Mouse (Mus musculus): ENCODE measurements at regions not wholly inside any gene's neighbourhood (a gene's known extent, or its start where the extent isn't known, plus 50 kb on each side); places are given as distances from the start of the nearest gene placed in this dataset.

DNA sequence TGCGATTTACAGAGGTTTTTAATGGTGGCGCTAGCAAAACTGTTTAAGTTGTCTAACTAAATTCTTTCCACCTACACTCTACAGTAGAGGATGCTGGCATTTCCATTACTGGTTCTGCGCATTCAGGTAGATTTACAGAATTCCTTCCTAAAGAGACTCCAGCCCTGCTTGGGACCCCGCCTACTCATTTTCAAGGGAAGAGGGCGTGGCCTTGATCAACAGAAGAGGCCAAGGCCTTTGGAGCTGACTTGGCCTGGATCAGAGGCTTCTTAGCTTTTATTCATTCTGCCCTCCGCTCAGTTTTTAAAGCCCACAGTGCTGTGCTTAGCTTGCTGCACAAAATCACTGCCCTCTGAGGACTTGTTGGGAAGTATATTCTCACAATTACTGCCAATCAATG is 364.8 kb downstream of the Nkx6-1 start:
- no peak for DNase-seq
- intact Hi-C loops (cut with DNase I) = no loop called here

- DNase-seq = peak; percentile 44
- intact Hi-C loops (cut with DNase I) = no loop called here
Measured at GRCm38 (mm10) chr5:101298411-101298810, 366.4 kb downstream of the Nkx6-1 start.

DNA sequence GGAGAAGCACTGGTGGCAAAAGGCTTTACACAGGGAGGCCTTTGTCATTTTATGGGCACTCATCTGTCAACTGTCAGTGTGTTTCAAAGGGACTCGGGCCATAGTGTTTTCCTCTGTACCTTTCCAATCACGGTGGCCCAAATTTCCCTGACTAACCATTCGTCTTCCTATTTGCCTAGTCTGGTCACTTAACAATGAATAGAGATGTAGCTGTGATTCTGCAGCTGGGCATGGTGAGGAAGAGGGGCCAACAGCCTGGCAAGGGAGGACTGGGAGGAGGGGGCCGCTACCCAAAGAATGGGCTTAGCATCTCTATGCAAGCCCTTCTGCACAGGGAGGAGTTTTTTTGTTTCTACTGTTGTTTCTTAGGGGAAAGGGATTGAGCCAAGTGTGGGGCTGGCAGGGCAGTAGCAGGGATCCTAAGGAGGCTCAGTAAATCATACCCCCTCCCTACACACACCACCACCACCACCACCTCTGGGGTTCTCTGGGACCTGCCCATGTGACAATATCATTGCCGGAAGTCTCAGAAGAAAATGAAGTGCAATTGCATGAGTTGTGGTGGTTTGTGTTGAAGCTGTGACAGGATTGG is 367.2 kb downstream of the Nkx6-1 start:
- no peak for DNase-seq

GRCm38 (mm10) chr5:101295941-101296340 is 368.9 kb downstream of the Nkx6-1 start:
- intact Hi-C loops (cut with DNase I) = no loop called here
- peak; percentile 76 for DNase-seq

More for the DNA sequence above, 367.2 kb downstream of the Nkx6-1 start:
- intact Hi-C loops (cut with DNase I) = no loop called here

DNA sequence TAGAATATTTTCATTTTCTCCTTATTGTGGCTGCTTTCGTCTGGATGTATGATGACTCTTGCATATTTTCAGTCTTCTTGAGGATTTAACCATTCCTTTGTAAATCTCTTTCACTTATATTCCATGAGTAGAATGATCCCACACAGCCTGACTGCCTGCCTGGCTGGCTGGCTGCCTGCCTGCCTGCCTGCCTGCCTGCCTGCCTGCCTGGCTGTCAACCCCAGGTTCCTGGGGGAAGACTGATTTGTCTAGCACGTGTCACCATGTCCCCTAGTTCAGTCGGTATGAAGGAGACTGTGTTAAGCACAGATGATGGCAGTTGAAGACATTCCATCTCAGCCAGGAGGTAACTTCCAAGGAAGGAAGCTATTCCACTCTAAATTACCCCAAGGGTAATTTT is 370.8 kb downstream of the Nkx6-1 start:
- intact Hi-C loops (cut with DNase I) = no loop called here

GRCm38 (mm10) chr5:101288358-101288757 is 376.4 kb downstream of the Nkx6-1 start:
- intact Hi-C loops (cut with DNase I) = no loop called here
- DNase-seq = peak; percentile 42

More for the DNA sequence above, 370.8 kb downstream of the Nkx6-1 start:
- DNase-seq = no peak

GRCm38 (mm10) chr5:101285941-101286340 is 378.9 kb downstream of the Nkx6-1 start:
- intact Hi-C loops (cut with DNase I) = no loop called here
- DNase-seq = no peak

- intact Hi-C loops (cut with DNase I) = no loop called here
- no peak for DNase-seq
Measured at GRCm38 (mm10) chr5:101250474-101250873, 405.0 kb downstream of the Gpat3 start.

- intact Hi-C loops (cut with DNase I) = no loop called here
- peak; percentile 5 for DNase-seq
Measured at GRCm38 (mm10) chr5:101242651-101243050, 397.1 kb downstream of the Gpat3 start.

- no peak for DNase-seq
- intact Hi-C loops (cut with DNase I) = no loop called here
Measured at GRCm38 (mm10) chr5:101239298-101240118, 394.0 kb downstream of the Gpat3 start.

GRCm38 (mm10) chr5:101236163-101236693 is 390.7 kb downstream of the Gpat3 start:
- intact Hi-C loops (cut with DNase I) = no loop called here
- no peak for DNase-seq

DNA sequence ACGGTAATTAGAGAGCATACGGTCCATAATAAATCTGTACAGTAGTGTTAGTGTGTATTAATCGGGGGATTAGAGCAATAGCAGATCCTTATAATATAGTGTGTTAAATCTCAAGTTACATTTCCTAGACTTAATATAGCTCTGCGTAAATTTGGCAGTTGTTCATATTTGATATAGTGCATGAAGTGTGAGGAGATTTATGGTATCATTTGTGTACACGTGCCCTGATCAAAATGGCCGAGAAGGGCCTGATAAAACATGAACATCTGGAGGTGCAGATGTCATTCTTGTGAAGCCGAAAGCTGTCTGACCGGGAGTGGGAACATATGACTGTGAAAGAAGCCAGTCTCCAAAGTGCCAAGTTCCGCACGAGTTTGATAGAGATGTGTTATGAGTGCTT is 376.9 kb downstream of the Gpat3 start:
- intact Hi-C loops (cut with DNase I) = no loop called here
- DNase-seq = no peak

DNA sequence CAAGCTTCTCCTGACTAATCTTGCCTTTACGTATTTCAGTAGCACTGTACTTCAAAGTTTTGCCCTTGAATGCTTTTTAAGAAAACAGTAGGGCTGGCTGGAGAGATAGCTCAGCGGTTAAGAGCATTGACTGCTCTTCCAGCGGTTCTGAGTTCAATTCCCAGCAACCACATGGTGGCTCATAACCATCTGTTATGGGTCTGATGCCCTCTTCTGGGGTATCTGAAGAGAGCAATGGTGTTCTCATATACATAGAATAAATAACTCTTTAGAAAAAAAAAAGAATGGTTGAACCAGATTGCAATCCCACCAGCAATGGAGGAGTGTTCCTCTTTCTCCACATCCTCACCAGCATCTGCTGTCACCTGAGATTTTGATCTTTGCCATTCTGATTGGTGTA is 372.6 kb downstream of the Gpat3 start:
- no peak for DNase-seq
- intact Hi-C loops (cut with DNase I) = no loop called here

GRCm38 (mm10) chr5:101216837-101217571 is 371.5 kb downstream of the Gpat3 start:
- intact Hi-C loops (cut with DNase I) = no loop called here
- DNase-seq = no peak

- intact Hi-C loops (cut with DNase I) = no loop called here
- no peak for DNase-seq
Measured at GRCm38 (mm10) chr5:101211974-101212373, 366.5 kb downstream of the Gpat3 start.

DNA sequence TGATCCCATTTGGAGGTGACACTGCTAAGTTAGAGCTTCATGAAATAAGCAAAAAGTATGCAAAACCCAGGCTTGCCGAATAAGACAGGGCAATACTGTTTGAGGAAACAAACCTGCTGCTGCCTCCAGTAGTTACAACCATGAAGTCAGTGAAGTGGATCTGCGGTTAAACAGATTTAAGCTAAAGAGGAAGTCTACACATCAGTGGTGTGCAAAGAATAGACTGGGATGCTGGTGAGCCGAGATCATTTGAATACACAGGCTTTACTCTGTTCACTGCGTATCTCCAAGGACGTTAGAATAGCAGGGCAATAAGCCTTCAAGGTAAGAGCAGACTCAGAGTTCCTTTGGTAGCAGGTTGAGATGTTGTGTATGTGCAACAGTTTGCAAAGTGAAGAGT is 362.6 kb downstream of the Gpat3 start:
- intact Hi-C loops (cut with DNase I) = no loop called here
- no peak for DNase-seq

DNA sequence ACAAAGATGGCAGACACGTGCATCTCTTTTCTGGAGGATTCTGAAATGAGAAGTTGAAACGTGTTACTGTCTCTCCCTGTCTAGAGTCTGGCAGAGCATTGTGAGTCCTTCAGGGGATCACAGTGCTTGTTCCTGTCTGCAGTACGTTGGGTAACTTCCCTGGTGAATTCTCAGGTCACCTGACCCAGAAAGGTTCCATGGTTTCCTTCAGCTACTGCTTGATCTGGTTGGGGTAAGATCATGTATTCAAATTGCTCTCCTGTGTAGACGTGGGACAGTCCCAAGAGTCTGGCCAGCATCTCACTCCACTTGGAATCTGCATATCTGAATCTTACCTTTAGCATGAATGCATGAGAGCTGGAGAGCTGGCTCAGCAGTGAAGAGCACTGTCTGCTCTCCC is 350.0 kb downstream of the Gpat3 start:
- DNase-seq = no peak
- intact Hi-C loops (cut with DNase I) = no loop called here

DNA sequence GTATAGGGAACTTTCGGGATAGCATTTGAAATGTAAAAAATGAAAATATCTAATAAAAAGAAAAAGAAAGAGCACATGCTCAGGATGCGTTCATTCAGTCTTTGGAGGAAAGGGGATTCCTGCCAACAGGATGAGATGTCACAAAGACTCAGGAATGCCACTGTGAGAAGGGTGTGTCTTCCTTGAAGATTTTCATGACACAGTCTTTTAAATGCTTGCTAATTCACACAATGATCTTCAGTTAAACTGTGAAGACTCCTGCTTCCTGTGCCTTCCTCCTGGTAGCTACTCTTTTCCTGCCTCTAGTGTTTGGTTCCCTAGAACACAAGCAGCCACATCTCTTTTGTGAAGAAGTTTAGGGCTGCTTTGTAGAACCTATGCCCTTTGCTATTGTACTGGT is 345.5 kb downstream of the Gpat3 start:
- intact Hi-C loops (cut with DNase I) = no loop called here
- no peak for DNase-seq

- DNase-seq = no peak
- intact Hi-C loops (cut with DNase I) = no loop called here
Measured at GRCm38 (mm10) chr5:101173183-101173582, 327.7 kb downstream of the Gpat3 start.

- intact Hi-C loops (cut with DNase I) = no loop called here
- no peak for DNase-seq
Measured at GRCm38 (mm10) chr5:101172782-101173181, 327.3 kb downstream of the Gpat3 start.

DNA sequence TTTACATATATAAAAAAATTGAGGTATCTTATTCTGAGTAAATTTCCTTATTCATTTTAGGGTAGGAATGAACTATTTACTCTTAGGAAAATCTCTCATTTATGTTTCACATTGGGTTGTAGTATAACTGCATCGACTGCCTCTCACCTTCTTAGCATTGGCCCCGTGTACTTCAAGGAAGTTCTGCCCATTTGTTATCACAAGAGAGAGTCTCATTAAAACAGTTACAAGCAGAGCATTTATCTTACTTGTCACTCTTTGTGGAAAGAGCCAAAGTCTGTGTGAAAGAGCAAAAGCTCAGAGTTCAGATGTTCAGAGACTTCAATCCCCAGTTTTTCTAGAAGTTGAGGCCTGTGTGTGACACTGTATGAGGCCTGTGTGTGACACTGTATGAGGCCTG is 323.6 kb downstream of the Gpat3 start:
- DNase-seq = no peak
- intact Hi-C loops (cut with DNase I) = no loop called here
